Mouse (Mus musculus): Measurements from ENCODE around the gene Thbs4. TPM values are rescaled to one million over a fixed set of nuclear protein-coding genes. Genes with fewer than 3 reads are reported as not detected.

Gene Thbs4
- polyA plus RNA-seq, 1 experiment from 2014 or later = 1.8 TPM

- Histone ChIP-seq H3K27me3 (replicated peaks; ENCODE audit: low read depth, poor library complexity, severe bottlenecking) (no peaks in the 10 kb centered on the region), H3K27ac (replicated peaks) (no peak overlapping the region), H3K4me3 (no peak overlapping the region), H3K36me3 (replicated peaks) (no peaks in the 10 kb centered on the region), H3K4me1 (peaks cover 26% of the 10 kb centered on the region), H3K9me3 (no peaks in the 10 kb centered on the region)
- 91% methylated on average over 4 of the region's 4 CpGs for WGBS
- no peak for DNase-seq (ENCODE audit: low spot score)
These were observed 11.1 kb downstream of the Thbs4 start for GRCm38 (mm10) chr13:92783551-92783950.

- Histone ChIP-seq H3K27me3 (replicated peaks; ENCODE audit: low read depth, poor library complexity, severe bottlenecking) (no peaks in the 10 kb centered on the region), H3K9me3 (no peaks in the 10 kb centered on the region), H3K4me1 (peaks cover 18% of the 10 kb centered on the region), H3K27ac (replicated peaks) (no peak overlapping the region), H3K4me3 (no peak overlapping the region), H3K36me3 (replicated peaks) (no peaks in the 10 kb centered on the region)
- no peak for DNase-seq (ENCODE audit: low spot score)
- WGBS = 76% methylated on average over 8 of the region's 8 CpGs
These were observed 13.7 kb downstream of the Thbs4 start for GRCm38 (mm10) chr13:92780927-92781326.

GRCm38 (mm10) chr13:92780076-92780475 lies 14.5 kb downstream of the Thbs4 start:
- no peaks in the 10 kb centered on the region for H3K27me3 ChIP-seq (replicated peaks; ENCODE audit: low read depth, poor library complexity, severe bottlenecking)
- H3K4me1 ChIP-seq = peaks cover 18% of the 10 kb centered on the region
- no peak for DNase-seq (ENCODE audit: low spot score)
- H3K9me3 ChIP-seq = no peaks in the 10 kb centered on the region
- H3K36me3 ChIP-seq (replicated peaks) = no peaks in the 10 kb centered on the region
- no peak overlapping the region for H3K27ac ChIP-seq (replicated peaks)
- no peak overlapping the region for H3K4me3 ChIP-seq
- WGBS = 81% methylated on average over 4 of the region's 4 CpGs

- DNase-seq (ENCODE audit: low spot score) = no peak
- no peaks in the 10 kb centered on the region for H3K36me3 ChIP-seq (replicated peaks)
- WGBS = 89% methylated on average over 7 of the region's 7 CpGs
- H3K27ac ChIP-seq (replicated peaks) = no peak overlapping the region
- no peaks in the 10 kb centered on the region for H3K27me3 ChIP-seq (replicated peaks; ENCODE audit: low read depth, poor library complexity, severe bottlenecking)
- no peak overlapping the region for H3K4me3 ChIP-seq
- peaks cover 18% of the 10 kb centered on the region for H3K4me1 ChIP-seq
- no peaks in the 10 kb centered on the region for H3K9me3 ChIP-seq
These were observed 16.0 kb downstream of the Thbs4 start for GRCm38 (mm10) chr13:92778642-92779041.

- Histone ChIP-seq H3K36me3 (replicated peaks) (no peaks in the 10 kb centered on the region), H3K4me1 (no peaks in the 10 kb centered on the region), H3K27me3 (replicated peaks; ENCODE audit: low read depth, poor library complexity, severe bottlenecking) (no peaks in the 10 kb centered on the region), H3K4me3 (no peak overlapping the region), H3K27ac (replicated peaks) (no peak overlapping the region), H3K9me3 (no peaks in the 10 kb centered on the region)
- no peak for DNase-seq (ENCODE audit: low spot score)
- WGBS = 92% methylated on average over 7 of the region's 7 CpGs
These were observed 18.7 kb downstream of the Thbs4 start for GRCm38 (mm10) chr13:92775916-92776315.

- Histone ChIP-seq H3K36me3 (replicated peaks) (no peaks in the 10 kb centered on the region), H3K4me3 (no peak overlapping the region), H3K27ac (replicated peaks) (no peak overlapping the region), H3K9me3 (no peaks in the 10 kb centered on the region), H3K27me3 (replicated peaks; ENCODE audit: low read depth, poor library complexity, severe bottlenecking) (no peaks in the 10 kb centered on the region), H3K4me1 (no peaks in the 10 kb centered on the region)
- no peak for DNase-seq (ENCODE audit: low spot score)
- WGBS = 95% methylated on average over 9 of the region's 9 CpGs
These were observed 19.7 kb downstream of the Thbs4 start for GRCm38 (mm10) chr13:92774887-92775286.

GRCm38 (mm10) chr13:92772500-92772899 lies 22.1 kb downstream of the Thbs4 start:
- Histone ChIP-seq H3K4me3 (no peak overlapping the region), H3K9me3 (no peaks in the 10 kb centered on the region), H3K27me3 (replicated peaks; ENCODE audit: low read depth, poor library complexity, severe bottlenecking) (no peaks in the 10 kb centered on the region), H3K36me3 (replicated peaks) (no peaks in the 10 kb centered on the region), H3K4me1 (no peaks in the 10 kb centered on the region), H3K27ac (replicated peaks) (no peak overlapping the region)
- DNase-seq (ENCODE audit: low spot score) = no peak
- WGBS = 89% methylated on average over 8 of the region's 8 CpGs

GRCm38 (mm10) chr13:92771566-92771965 lies 23.1 kb downstream of the Thbs4 start:
- Histone ChIP-seq H3K4me3 (no peak overlapping the region), H3K27ac (replicated peaks) (no peak overlapping the region), H3K4me1 (no peaks in the 10 kb centered on the region), H3K36me3 (replicated peaks) (no peaks in the 10 kb centered on the region), H3K9me3 (no peaks in the 10 kb centered on the region), H3K27me3 (replicated peaks; ENCODE audit: low read depth, poor library complexity, severe bottlenecking) (no peaks in the 10 kb centered on the region)
- 87% methylated on average over 5 of the region's 5 CpGs for WGBS
- no peak for DNase-seq (ENCODE audit: low spot score)

GRCm38 (mm10) chr13:92765454-92766242 lies 29.0 kb downstream of the Thbs4 start:
- no peaks in the 10 kb centered on the region for H3K9me3 ChIP-seq

GRCm38 (mm10) chr13:92762322-92762721 lies 32.3 kb downstream of the Thbs4 start:
- Histone ChIP-seq H3K36me3 (replicated peaks) (no peaks in the 10 kb centered on the region), H3K27me3 (replicated peaks; ENCODE audit: low read depth, poor library complexity, severe bottlenecking) (no peaks in the 10 kb centered on the region), H3K9me3 (no peaks in the 10 kb centered on the region), H3K4me1 (no peaks in the 10 kb centered on the region), H3K4me3 (no peak overlapping the region), H3K27ac (replicated peaks) (no peak overlapping the region)
- DNase-seq (ENCODE audit: low spot score) = no peak
- WGBS = 74% methylated on average over 1 of the region's 1 CpGs

More at GRCm38 (mm10) chr13:92765454-92766242, 29.0 kb downstream of the Thbs4 start:
- Histone ChIP-seq H3K27me3 (replicated peaks; ENCODE audit: low read depth, poor library complexity, severe bottlenecking) (no peaks in the 10 kb centered on the region), H3K36me3 (replicated peaks) (no peaks in the 10 kb centered on the region), H3K4me1 (no peaks in the 10 kb centered on the region), H3K4me3 (no peak overlapping the region), H3K27ac (replicated peaks) (no peak overlapping the region)
- WGBS = 78% methylated on average over 6 of the region's 6 CpGs
- DNase-seq (ENCODE audit: low spot score) = no peak

- H3K4me3 ChIP-seq = no peak overlapping the region
- 89% methylated on average over 6 of the region's 6 CpGs for WGBS
- H3K27ac ChIP-seq (replicated peaks) = no peak overlapping the region
- H3K9me3 ChIP-seq = no peaks in the 10 kb centered on the region
- no peaks in the 10 kb centered on the region for H3K36me3 ChIP-seq (replicated peaks)
- H3K27me3 ChIP-seq (replicated peaks; ENCODE audit: low read depth, poor library complexity, severe bottlenecking) = no peaks in the 10 kb centered on the region
- DNase-seq (ENCODE audit: low spot score) = no peak
- H3K4me1 ChIP-seq = no peaks in the 10 kb centered on the region
These were observed 34.1 kb downstream of the Thbs4 start for GRCm38 (mm10) chr13:92760519-92760918.

- 88% methylated on average over 4 of the region's 4 CpGs for WGBS
- H3K4me1 ChIP-seq = no peaks in the 10 kb centered on the region
These were observed 35.5 kb downstream of the Thbs4 start for GRCm38 (mm10) chr13:92759096-92759495.

GRCm38 (mm10) chr13:92757972-92758585 lies 36.5 kb downstream of the Thbs4 start:
- no peak for DNase-seq (ENCODE audit: low spot score)
- H3K4me1 ChIP-seq = no peaks in the 10 kb centered on the region

More at GRCm38 (mm10) chr13:92759096-92759495, 35.5 kb downstream of the Thbs4 start:
- Histone ChIP-seq H3K27ac (replicated peaks) (no peak overlapping the region), H3K27me3 (replicated peaks; ENCODE audit: low read depth, poor library complexity, severe bottlenecking) (no peaks in the 10 kb centered on the region), H3K36me3 (replicated peaks) (no peaks in the 10 kb centered on the region), H3K4me3 (no peak overlapping the region), H3K9me3 (no peaks in the 10 kb centered on the region)
- DNase-seq (ENCODE audit: low spot score) = no peak

More at GRCm38 (mm10) chr13:92757972-92758585, 36.5 kb downstream of the Thbs4 start:
- no peaks in the 10 kb centered on the region for H3K36me3 ChIP-seq (replicated peaks)
- no peak overlapping the region for H3K4me3 ChIP-seq
- H3K9me3 ChIP-seq = no peaks in the 10 kb centered on the region
- WGBS = 86% methylated on average over 12 of the region's 12 CpGs
- H3K27ac ChIP-seq (replicated peaks) = no peak overlapping the region
- no peaks in the 10 kb centered on the region for H3K27me3 ChIP-seq (replicated peaks; ENCODE audit: low read depth, poor library complexity, severe bottlenecking)
